Mouse (Mus musculus): Measurements from ENCODE around the gene Cog7. TPM values are rescaled to one million over a fixed set of nuclear protein-coding genes. Genes with fewer than 3 reads are reported as not detected.

The Cog7 gene
- polyA plus RNA-seq, 1 experiment from 2014 or later = 24.6 TPM

DNA sequence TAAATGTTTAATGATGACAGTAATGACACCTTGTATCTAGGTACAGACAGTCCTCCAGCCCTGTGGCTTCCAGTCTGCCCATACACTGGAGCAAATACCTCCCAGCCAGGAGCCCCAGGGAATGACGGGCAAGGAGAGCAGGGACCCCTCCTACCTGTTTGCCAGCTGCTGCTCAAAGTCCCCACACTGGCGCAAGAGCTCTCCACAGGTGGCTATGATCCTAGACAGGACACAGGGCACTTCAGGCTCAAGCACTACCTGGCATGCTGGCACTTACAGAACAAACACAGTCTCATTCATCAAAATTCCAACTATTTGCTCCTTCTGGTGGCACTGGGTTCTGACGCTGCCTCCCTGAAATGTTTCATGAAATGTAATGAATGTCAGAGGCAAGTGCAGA lies 40.5 kb downstream of the Cog7 start:
- H3K4me3 ChIP-seq (replicated peaks; ENCODE audit: low read length) = no peak overlapping the region
- H3K27me3 ChIP-seq (ENCODE audit: control insufficient read depth, insufficient read depth, low read length) = no peaks in the 10 kb centered on the region
- no peak overlapping the region for H3K4me2 ChIP-seq (ENCODE audit: low read depth, low read length)
- no peak for ATAC-seq (ENCODE audit: insufficient read depth, low FRiP score)
- 82% methylated on average over 3 of the region's 3 CpGs for WGBS
- 0 out of 2 replicates have a peak, but pooled peaks cover 2% of the 10 kb centered on the region for H3K9me3 ChIP-seq (replicated peaks; ENCODE audit: control insufficient read depth, low read length)
- H3K9ac ChIP-seq (ENCODE audit: low read length) = no peak overlapping the region
- no peak overlapping the region for H3K27ac ChIP-seq (ENCODE audit: low read length)
- H3K36me3 ChIP-seq (ENCODE audit: control insufficient read depth, insufficient read depth, low read length) = 0 out of 2 replicates have a peak, but pooled peaks cover 5% of the 10 kb centered on the region
- H3K4me1 ChIP-seq (ENCODE audit: control insufficient read depth, insufficient read depth, low read length) = peaks cover 5% of the 10 kb centered on the region

DNA sequence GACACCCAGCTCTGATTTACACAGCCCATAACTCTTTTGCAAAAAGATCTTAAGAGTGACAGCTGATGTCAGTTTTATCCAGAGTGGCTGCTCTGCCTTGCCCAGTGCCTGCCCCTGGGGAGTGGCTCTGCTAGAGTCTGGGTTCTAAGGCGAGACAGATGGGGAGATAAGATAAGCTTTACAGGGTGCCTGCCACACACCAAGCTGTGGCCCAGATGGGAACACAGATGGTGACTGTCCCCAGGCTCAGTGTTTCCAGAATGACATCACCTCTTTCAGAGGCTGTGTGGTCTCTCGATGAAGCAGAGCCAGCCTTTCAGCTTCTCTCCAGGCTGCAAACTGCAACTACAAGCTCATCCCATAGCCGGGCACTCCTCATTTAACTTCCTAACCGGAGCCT lies 41.8 kb downstream of the Cog7 start:
- H3K4me3 ChIP-seq (replicated peaks; ENCODE audit: low read length) = no peak overlapping the region
- H3K27ac ChIP-seq (ENCODE audit: low read length) = no peak overlapping the region
- no peak overlapping the region for H3K4me2 ChIP-seq (ENCODE audit: low read depth, low read length)
- ATAC-seq (ENCODE audit: insufficient read depth, low FRiP score) = peak; percentile 43; the same call in 1 of the 2 replicates
- peaks cover 10% of the 10 kb centered on the region for H3K4me1 ChIP-seq (ENCODE audit: control insufficient read depth, insufficient read depth, low read length)
- 0 out of 2 replicates have a peak, but pooled peaks cover 2% of the 10 kb centered on the region for H3K9me3 ChIP-seq (replicated peaks; ENCODE audit: control insufficient read depth, low read length)
- WGBS = 37% methylated on average over 4 of the region's 4 CpGs
- 0 out of 2 replicates have a peak, but pooled peaks cover 5% of the 10 kb centered on the region for H3K36me3 ChIP-seq (ENCODE audit: control insufficient read depth, insufficient read depth, low read length)
- H3K9ac ChIP-seq (ENCODE audit: low read length) = no peak overlapping the region
- H3K27me3 ChIP-seq (ENCODE audit: control insufficient read depth, insufficient read depth, low read length) = no peaks in the 10 kb centered on the region

DNA sequence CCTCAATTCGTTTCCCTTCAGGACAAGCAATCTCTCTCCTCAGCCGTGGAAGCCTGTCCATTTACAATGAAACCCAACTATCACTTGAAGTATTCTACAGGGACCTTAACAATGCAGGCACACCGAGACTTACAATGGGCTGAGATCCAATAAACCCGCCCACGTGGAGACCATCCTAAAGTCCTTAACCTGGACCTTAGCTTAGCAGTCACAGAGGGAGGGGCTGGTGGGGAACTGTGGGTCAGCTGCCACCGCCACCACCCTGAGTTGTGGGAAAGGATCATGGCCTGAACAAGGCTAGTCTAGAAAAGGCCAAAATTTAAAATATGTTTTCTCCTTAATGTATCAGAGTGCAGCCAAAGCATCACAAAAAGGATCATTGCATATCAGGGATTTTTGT lies 42.3 kb downstream of the Cog7 start:
- WGBS = 73% methylated on average over 6 of the region's 6 CpGs
- H3K27me3 ChIP-seq (ENCODE audit: control insufficient read depth, insufficient read depth, low read length) = no peaks in the 10 kb centered on the region
- H3K9ac ChIP-seq (ENCODE audit: low read length) = no peak overlapping the region
- ATAC-seq (ENCODE audit: insufficient read depth, low FRiP score) = no peak
- H3K4me3 ChIP-seq (replicated peaks; ENCODE audit: low read length) = no peak overlapping the region
- 0 out of 2 replicates have a peak, but pooled peaks cover 5% of the 10 kb centered on the region for H3K36me3 ChIP-seq (ENCODE audit: control insufficient read depth, insufficient read depth, low read length)
- H3K4me1 ChIP-seq (ENCODE audit: control insufficient read depth, insufficient read depth, low read length) = peaks cover 10% of the 10 kb centered on the region
- 0 out of 2 replicates have a peak, but pooled peaks cover 2% of the 10 kb centered on the region for H3K9me3 ChIP-seq (replicated peaks; ENCODE audit: control insufficient read depth, low read length)
- no peak overlapping the region for H3K27ac ChIP-seq (ENCODE audit: low read length)
- H3K4me2 ChIP-seq (ENCODE audit: low read depth, low read length) = no peak overlapping the region

DNA sequence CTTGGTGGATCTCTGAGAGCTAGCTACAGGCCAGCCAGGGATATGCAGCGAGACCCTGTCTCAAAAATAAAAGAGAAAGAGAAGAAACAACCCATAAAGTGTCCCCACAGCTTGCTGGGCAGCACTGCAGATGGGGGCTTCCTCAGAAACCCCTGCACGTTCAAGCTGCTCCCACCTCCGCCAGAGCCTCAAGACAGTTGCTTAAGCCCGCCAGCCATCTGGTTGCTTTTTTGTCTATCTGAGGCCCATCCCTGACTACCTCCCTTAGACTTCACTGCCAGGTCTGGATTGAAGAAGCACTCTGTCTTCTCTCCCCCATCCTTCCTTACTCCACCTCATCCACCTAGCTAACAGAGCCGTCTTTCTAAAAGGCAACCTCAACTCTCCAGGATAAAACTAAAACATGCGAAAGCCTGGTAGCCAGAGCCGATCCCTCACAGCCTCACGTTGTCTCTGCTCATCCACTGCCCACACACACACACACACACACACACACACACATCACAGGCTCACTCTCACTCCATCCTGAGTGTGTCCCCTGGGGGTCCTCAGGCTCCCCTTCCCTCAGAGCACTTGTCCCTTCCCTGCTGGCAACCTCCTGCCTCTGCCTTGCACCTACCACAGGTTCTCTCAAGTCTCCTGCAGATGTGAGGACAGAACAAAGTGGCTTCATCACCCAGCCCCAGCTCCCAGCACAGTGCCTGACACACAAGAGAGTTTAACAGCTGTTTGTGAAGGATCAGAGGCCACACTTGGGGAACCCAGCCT lies 43.2 kb downstream of the Cog7 start:
- H3K36me3 ChIP-seq (ENCODE audit: control insufficient read depth, insufficient read depth, low read length) = 0 out of 2 replicates have a peak, but pooled peaks cover 5% of the 10 kb centered on the region
- no peaks in the 10 kb centered on the region for H3K27me3 ChIP-seq (ENCODE audit: control insufficient read depth, insufficient read depth, low read length)
- ATAC-seq (ENCODE audit: insufficient read depth, low FRiP score) = no peak
- H3K4me2 ChIP-seq (ENCODE audit: low read depth, low read length) = no peak overlapping the region
- 0 out of 2 replicates have a peak, but pooled peaks cover 2% of the 10 kb centered on the region for H3K9me3 ChIP-seq (replicated peaks; ENCODE audit: control insufficient read depth, low read length)
- H3K9ac ChIP-seq (ENCODE audit: low read length) = no peak overlapping the region
- no peak overlapping the region for H3K4me3 ChIP-seq (replicated peaks; ENCODE audit: low read length)
- H3K27ac ChIP-seq (ENCODE audit: low read length) = no peak overlapping the region
- peaks cover 10% of the 10 kb centered on the region for H3K4me1 ChIP-seq (ENCODE audit: control insufficient read depth, insufficient read depth, low read length)
- 82% methylated on average over 8 of the region's 8 CpGs for WGBS

DNA sequence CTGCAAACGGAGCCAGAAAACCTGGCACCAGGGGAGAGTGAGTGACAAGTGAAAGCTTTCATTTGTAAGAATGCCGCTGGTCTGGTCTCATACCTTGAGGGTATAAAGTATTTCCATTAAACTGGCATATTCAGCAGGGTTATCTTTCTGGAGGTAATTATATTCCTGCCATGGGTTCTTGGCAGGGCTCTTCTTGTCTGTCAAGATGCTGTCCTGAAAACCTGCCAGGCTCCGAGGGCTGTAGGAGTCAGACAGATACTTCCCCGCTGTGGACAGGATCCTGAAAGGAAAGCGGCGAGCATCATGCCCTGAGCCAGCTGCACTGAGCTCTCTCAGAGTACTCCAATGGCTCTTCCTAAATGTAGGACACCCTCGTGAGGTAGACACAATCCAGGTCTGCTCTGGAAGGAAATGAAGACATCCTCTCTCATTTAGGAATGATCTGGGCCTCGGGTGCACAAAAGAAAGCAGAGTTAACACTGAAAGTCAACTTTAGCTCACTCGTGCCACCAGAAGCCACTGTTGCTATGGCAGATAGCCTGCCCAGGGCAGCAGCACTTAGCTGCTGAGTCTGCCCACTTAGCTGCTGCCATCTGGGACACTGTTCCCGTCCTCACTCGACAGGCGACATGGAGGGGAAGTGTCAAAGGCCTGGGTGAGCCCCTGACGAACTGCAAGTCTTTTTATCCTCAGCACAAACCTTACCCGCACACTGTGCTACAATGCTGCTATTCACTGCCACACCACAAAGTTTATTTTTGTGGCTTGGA lies 44.5 kb downstream of the Cog7 start:
- no peak for ATAC-seq (ENCODE audit: insufficient read depth, low FRiP score)
- Histone ChIP-seq H3K9ac (ENCODE audit: low read length) (no peak overlapping the region), H3K9me3 (replicated peaks; ENCODE audit: control insufficient read depth, low read length) (no peaks in the 10 kb centered on the region), H3K4me2 (ENCODE audit: low read depth, low read length) (no peak overlapping the region), H3K27me3 (ENCODE audit: control insufficient read depth, insufficient read depth, low read length) (no peaks in the 10 kb centered on the region), H3K4me1 (ENCODE audit: control insufficient read depth, insufficient read depth, low read length) (peaks cover 10% of the 10 kb centered on the region), H3K36me3 (ENCODE audit: control insufficient read depth, insufficient read depth, low read length) (no peaks in the 10 kb centered on the region), H3K27ac (ENCODE audit: low read length) (no peak overlapping the region), H3K4me3 (replicated peaks; ENCODE audit: low read length) (no peak overlapping the region)
- 70% methylated on average over 14 of the region's 14 CpGs for WGBS

DNA sequence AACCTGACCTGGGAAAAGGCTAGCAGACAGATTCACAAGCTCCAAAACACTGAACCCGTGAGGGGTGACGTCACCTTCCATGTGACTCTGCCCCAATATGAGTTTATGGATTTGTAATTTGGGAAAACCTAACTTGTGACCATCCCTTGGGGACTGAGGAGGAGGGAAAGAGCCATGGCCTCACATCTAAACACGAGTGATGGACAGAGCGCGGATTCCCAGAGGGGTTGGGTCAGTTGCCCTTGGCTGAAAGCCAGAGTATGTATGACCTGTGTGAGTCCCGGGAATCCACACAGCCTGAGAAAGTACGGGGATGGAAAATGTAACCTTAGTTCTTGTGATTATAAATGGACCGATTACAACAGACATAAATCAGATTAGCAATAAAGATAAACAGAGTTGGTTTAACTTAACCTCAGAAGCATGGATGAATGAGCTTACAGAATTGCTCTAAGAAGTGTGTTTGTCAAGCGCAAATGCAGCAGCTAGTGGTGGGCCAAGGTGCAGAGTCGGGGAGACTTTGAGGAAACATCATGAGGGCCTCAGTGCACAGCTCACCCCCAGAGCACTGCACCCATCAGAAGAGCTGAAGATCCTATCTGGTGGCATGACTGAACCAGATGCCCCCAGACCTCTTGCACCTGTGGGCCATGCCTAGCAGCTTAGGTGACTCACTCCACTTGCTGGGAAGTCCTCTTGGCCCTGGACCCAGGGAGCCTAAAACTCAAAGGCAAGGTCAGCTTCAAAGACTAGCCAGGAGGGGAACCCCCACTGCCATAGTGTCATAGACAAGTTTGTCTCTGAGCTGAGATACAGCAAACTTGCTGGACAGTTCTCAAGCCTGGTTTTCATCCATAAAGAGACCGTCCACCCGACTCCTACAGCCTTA lies 45.4 kb downstream of the Cog7 start:
- 41% methylated on average over 12 of the region's 12 CpGs for WGBS

DNA sequence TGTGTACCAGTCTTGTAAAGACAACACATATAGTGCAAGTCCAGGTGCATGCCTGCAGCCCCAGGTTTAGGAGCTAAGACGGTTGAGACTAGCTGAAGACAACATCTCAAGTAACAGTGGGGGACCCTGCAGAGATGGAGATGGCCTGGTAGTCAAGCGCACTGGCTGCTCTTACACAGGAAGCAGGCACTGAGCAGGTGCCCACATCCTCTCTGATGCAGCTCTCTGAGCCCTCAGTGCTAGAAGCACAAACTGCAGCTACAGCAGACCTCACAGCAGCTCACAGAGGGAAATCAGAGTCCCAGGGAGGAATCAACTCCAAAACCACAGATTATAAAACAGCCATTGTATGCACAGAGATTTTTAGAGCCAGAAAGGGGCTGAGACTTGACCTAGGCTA lies 47.2 kb downstream of the Cog7 start:
- Histone ChIP-seq H3K27me3 (ENCODE audit: control insufficient read depth, insufficient read depth, low read length) (no peaks in the 10 kb centered on the region), H3K4me2 (ENCODE audit: low read depth, low read length) (no peak overlapping the region), H3K36me3 (ENCODE audit: control insufficient read depth, insufficient read depth, low read length) (no peaks in the 10 kb centered on the region), H3K4me3 (replicated peaks; ENCODE audit: low read length) (no peak overlapping the region), H3K4me1 (ENCODE audit: control insufficient read depth, insufficient read depth, low read length) (peaks cover 10% of the 10 kb centered on the region), H3K9ac (ENCODE audit: low read length) (no peak overlapping the region), H3K27ac (ENCODE audit: low read length) (no peak overlapping the region), H3K9me3 (replicated peaks; ENCODE audit: control insufficient read depth, low read length) (no peaks in the 10 kb centered on the region)
- no peak for ATAC-seq (ENCODE audit: insufficient read depth, low FRiP score)
- 91% methylated on average over 2 of the region's 2 CpGs for WGBS

More for the DNA sequence above, 45.4 kb downstream of the Cog7 start:
- no peaks in the 10 kb centered on the region for H3K27me3 ChIP-seq (ENCODE audit: control insufficient read depth, insufficient read depth, low read length)
- H3K4me2 ChIP-seq (ENCODE audit: low read depth, low read length) = no peak overlapping the region
- H3K9me3 ChIP-seq (replicated peaks; ENCODE audit: control insufficient read depth, low read length) = no peaks in the 10 kb centered on the region
- H3K27ac ChIP-seq (ENCODE audit: low read length) = no peak overlapping the region
- peaks cover 10% of the 10 kb centered on the region for H3K4me1 ChIP-seq (ENCODE audit: control insufficient read depth, insufficient read depth, low read length)
- H3K36me3 ChIP-seq (ENCODE audit: control insufficient read depth, insufficient read depth, low read length) = no peaks in the 10 kb centered on the region
- ATAC-seq (ENCODE audit: insufficient read depth, low FRiP score) = peak; percentile 41; the same call in 1 of the 2 replicates
- no peak overlapping the region for H3K9ac ChIP-seq (ENCODE audit: low read length)
- H3K4me3 ChIP-seq (replicated peaks; ENCODE audit: low read length) = no peak overlapping the region

DNA sequence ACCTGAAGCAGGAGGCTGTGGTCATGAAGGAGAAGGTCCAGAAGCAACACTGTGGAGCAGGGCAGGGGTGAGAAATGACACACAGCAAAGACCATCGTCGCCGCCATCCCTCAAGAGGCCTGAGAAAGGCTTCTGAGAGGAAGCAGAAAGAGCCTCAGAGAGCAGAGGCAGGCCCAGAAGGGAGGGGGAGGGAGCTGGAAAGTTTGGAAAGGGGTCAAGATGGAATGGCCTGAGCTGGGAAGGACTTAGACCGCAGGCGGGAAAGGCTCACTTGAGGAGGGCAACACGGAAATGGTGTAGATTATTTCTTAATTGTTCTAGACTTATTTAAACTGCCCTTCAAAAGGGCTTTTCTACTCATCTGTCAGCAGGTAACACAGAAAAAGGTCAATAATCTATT lies 47.8 kb downstream of the Cog7 start:
- Histone ChIP-seq H3K9ac (ENCODE audit: low read length) (no peak overlapping the region), H3K4me3 (replicated peaks; ENCODE audit: low read length) (no peak overlapping the region), H3K36me3 (ENCODE audit: control insufficient read depth, insufficient read depth, low read length) (no peaks in the 10 kb centered on the region), H3K4me2 (ENCODE audit: low read depth, low read length) (no peak overlapping the region), H3K4me1 (ENCODE audit: control insufficient read depth, insufficient read depth, low read length) (peaks cover 10% of the 10 kb centered on the region), H3K9me3 (replicated peaks; ENCODE audit: control insufficient read depth, low read length) (no peaks in the 10 kb centered on the region), H3K27me3 (ENCODE audit: control insufficient read depth, insufficient read depth, low read length) (no peaks in the 10 kb centered on the region), H3K27ac (ENCODE audit: low read length) (no peak overlapping the region)
- ATAC-seq (ENCODE audit: insufficient read depth, low FRiP score) = no peak
- 62% methylated on average over 6 of the region's 6 CpGs for WGBS
